Mouse (Mus musculus) kidney, adult 2 months (tissue): ENCODE data around the gene Usp10. TPM values are rescaled to one million over a fixed set of nuclear protein-coding genes. Genes with fewer than 3 reads are reported as not detected.

Experiments
- DNase-seq: peaks from one replicate; pipeline ENCODE4 v3.0.0; 2021
- H3K27ac ChIP-seq: fragments of 200-500 bp; 2 replicates; pipeline ENCODE4 v1.5.1; 2012; ENCODE audit warnings: low read depth, low read length, control low read depth, inconsistent platforms; ENCODE audit not compliant: insufficient read depth
- H3K27me3 ChIP-seq: fragments of 200-500 bp; replicated peaks from 2 replicates; pipeline ENCODE4 v1.6.1; 2012; ENCODE audit warnings: mild to moderate bottlenecking, moderate library complexity, low read length, inconsistent platforms; ENCODE audit not compliant: control insufficient read depth, insufficient read depth
- H3K36me3 ChIP-seq: fragments of 200-500 bp; 2 replicates; pipeline ENCODE4 v1.6.1; 2012; ENCODE audit warnings: mild to moderate bottlenecking, moderate library complexity, low read length, inconsistent platforms; ENCODE audit not compliant: control insufficient read depth, insufficient read depth
- H3K4me1 ChIP-seq: fragments of 200-500 bp; 2 replicates; pipeline ENCODE4 v1.6.1; 2011; ENCODE audit warnings: low read length; ENCODE audit not compliant: control insufficient read depth, insufficient read depth
- H3K4me3 ChIP-seq: fragments of 200-500 bp; 2 replicates; pipeline ENCODE4 v1.5.1; 2011; ENCODE audit warnings: mild to moderate bottlenecking, low read depth, low read length, control low read depth; ENCODE audit not compliant: insufficient read depth
- CTCF ChIP-seq: fragments of 200-500 bp; conservative IDR thresholded peaks from 2 replicates; pipeline ENCODE4 v1.5.1; 2011; ENCODE audit warnings: low read depth, mild to moderate bottlenecking, control low read depth, low read length, moderate library complexity, mixed read lengths; ENCODE audit not compliant: insufficient read depth, insufficient read length
- POLR2A ChIP-seq: fragments of 200-500 bp; IDR thresholded peaks from one replicate; pipeline ENCODE4 v1.6.1; 2011; ENCODE audit warnings: low read depth, low read length, control low read depth
- WGBS: fragments of 180-500 bp; shearing (Covaris S2); methylation state at CpG from one replicate; pipeline ENCODE4 v1.1.7; 2018; 5-methylcytosine and 5-hydroxymethylcytosine counted together
- polyA plus RNA-seq: library from polyadenylated mRNA; depleted of rRNA; stranded (reverse); fragments of >200 nt; gene quantifications from 2 replicates; pipeline ENCODE4 v1.2.3, GENCODE M21; 2012

The Usp10 gene
- polyA plus RNA-seq, 1 experiment: 135 TPM

- Histone ChIP-seq H3K27me3 (no peaks in the 10 kb centered on the region), H3K4me3 (no peak overlapping the region), H3K27ac (no peak overlapping the region; the same call in 1 of the 2 replicates), H3K36me3 (peaks cover 3% of the 10 kb centered on the region; the same call in 1 of the 2 replicates), H3K4me1 (peaks cover 5% of the 10 kb centered on the region; the same call in 1 of the 2 replicates)
- no peak for TF ChIP-seq CTCF
- DNase-seq: peak; percentile 31
- WGBS: 61% methylated on average over 10 of the region's 10 CpGs
Observed at GRCm38 (mm10) chr8:119943616-119944015, 33.5 kb downstream of the Usp10 start.

- DNase-seq: peak; percentile 89
- Histone ChIP-seq H3K27ac (no peak overlapping the region; the same call in 1 of the 2 replicates), H3K36me3 (peaks cover 4% of the 10 kb centered on the region; the same call in 1 of the 2 replicates), H3K4me1 (peaks cover 5% of the 10 kb centered on the region; the same call in 1 of the 2 replicates), H3K4me3 (no peak overlapping the region), H3K27me3 (no peaks in the 10 kb centered on the region)
- 46% methylated on average over 9 of the region's 9 CpGs for WGBS
- TF ChIP-seq CTCF (peak; percentile 95), POLR2A (no peak)
Observed at GRCm38 (mm10) chr8:119944096-119944811, 34.1 kb downstream of the Usp10 start.

- Histone ChIP-seq H3K27ac (no peak overlapping the region), H3K27me3 (no peaks in the 10 kb centered on the region), H3K4me1 (peaks cover 5% of the 10 kb centered on the region; the same call in 1 of the 2 replicates), H3K4me3 (no peak overlapping the region), H3K36me3 (peaks cover 2% of the 10 kb centered on the region; the same call in 1 of the 2 replicates)
- no peak for DNase-seq
- 74% methylated on average over 8 of the region's 8 CpGs for WGBS
- TF ChIP-seq CTCF (no peak), POLR2A (no peak)
Observed at GRCm38 (mm10) chr8:119946326-119946865, 36.2 kb downstream of the Usp10 start.

GRCm38 (mm10) chr8:119947653-119948052 lies 37.5 kb downstream of the Usp10 start:
- Histone ChIP-seq H3K36me3 (peaks cover 4% of the 10 kb centered on the region; the same call in 1 of the 2 replicates), H3K27me3 (no peaks in the 10 kb centered on the region), H3K4me3 (no peak overlapping the region), H3K4me1 (peaks cover 5% of the 10 kb centered on the region; the same call in 1 of the 2 replicates), H3K27ac (no peak overlapping the region)
- no peak for DNase-seq
- TF ChIP-seq POLR2A (no peak), CTCF (no peak)
- 64% methylated on average over 19 of the region's 19 CpGs for WGBS

- peaks cover 5% of the 10 kb centered on the region; the same call in 1 of the 2 replicates for H3K4me1 ChIP-seq
- no peak for TF ChIP-seq POLR2A
- TF ChIP-seq CTCF: no peak
- H3K4me3 ChIP-seq: no peak overlapping the region
- DNase-seq: no peak
- peaks cover 4% of the 10 kb centered on the region for H3K36me3 ChIP-seq
- WGBS: 78% methylated on average over 15 of the region's 15 CpGs
- H3K27me3 ChIP-seq: no peaks in the 10 kb centered on the region
- H3K27ac ChIP-seq: no peak overlapping the region
Observed at GRCm38 (mm10) chr8:119948340-119948739, 38.2 kb downstream of the Usp10 start.

GRCm38 (mm10) chr8:119952282-119952681 lies 42.1 kb downstream of the Usp10 start:
- H3K4me1 ChIP-seq: no peaks in the 10 kb centered on the region
- DNase-seq: no peak
- no peak overlapping the region for H3K27ac ChIP-seq
- no peak overlapping the region for H3K4me3 ChIP-seq
- TF ChIP-seq CTCF: no peak
- TF ChIP-seq POLR2A: no peak
- peaks cover 12% of the 10 kb centered on the region for H3K36me3 ChIP-seq
- no peaks in the 10 kb centered on the region for H3K27me3 ChIP-seq
- WGBS: 54% methylated on average over 7 of the region's 7 CpGs

- Histone ChIP-seq H3K27ac (no peak overlapping the region), H3K4me1 (no peaks in the 10 kb centered on the region), H3K36me3 (peaks cover 12% of the 10 kb centered on the region), H3K27me3 (no peaks in the 10 kb centered on the region), H3K4me3 (no peak overlapping the region)
- WGBS: 68% methylated on average over 5 of the region's 5 CpGs
- DNase-seq: no peak
- TF ChIP-seq POLR2A: no peak
- no peak for TF ChIP-seq CTCF
Observed at GRCm38 (mm10) chr8:119952747-119953146, 42.6 kb downstream of the Usp10 start.
